In the genomic region with DNA sequence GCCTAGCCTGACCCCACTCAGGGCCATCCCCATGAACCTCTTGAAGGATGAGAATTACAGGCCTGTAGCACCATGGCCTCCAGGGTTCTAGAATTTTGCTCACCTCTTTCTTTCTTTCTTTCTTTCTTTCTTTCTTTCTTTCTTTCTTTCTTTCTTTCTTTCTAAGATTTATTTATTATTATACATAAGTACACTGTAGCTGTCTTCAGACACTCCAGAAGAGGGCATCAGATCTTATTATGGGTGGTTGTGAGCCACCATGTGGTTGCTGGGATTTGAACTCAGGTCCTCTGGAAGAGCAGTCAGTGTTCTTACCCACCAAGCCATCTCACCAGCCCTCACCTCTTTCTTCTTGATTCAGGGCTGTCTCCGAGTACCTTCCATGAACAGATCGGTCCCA, we compare ENCODE assay signal across 8 mouse cellular contexts. TPM values are rescaled to one million over a fixed set of nuclear protein-coding genes. Genes with fewer than 3 reads are reported as not detected.
DNase-seq lines count a peak whose midpoint lies in the region; ATAC-seq and TF ChIP-seq lines count a peak whose summit lies in the region.
"Not testable (repeated sequence)": the region's sequence is repeated elsewhere in the genome, so short reads cannot be mapped to it uniquely, and the experiment has no call there.

A gene (plus strand): TSS at position 301 of the 400 bp plus-strand sequence.

- peaks cover 11% of the 10 kb centered on the region for H3K4me1 ChIP-seq in embryonic facial prominence, embryonic 15.5 days
- H3K4me1 ChIP-seq in hindbrain, embryonic 10.5 days (replicated peaks) = peaks cover 21% of the 10 kb centered on the region
- H3K4me1 ChIP-seq in liver, embryonic 11.5 days (replicated peaks; ENCODE audit: control insufficient read depth, insufficient read depth, low read length) = peaks cover 21% of the 10 kb centered on the region
- H3K4me1 ChIP-seq in midbrain, embryonic 14.5 days (ENCODE audit: control insufficient read depth, insufficient read depth, low read length); thymus, adult 2 months (replicated peaks; ENCODE audit: control insufficient read depth, insufficient read depth, low read length): not testable (repeated sequence)

- H3K27ac ChIP-seq in embryonic facial prominence, embryonic 15.5 days (replicated peaks); layer of hippocampus, adult 2 months; liver, embryonic 11.5 days (ENCODE audit: low read depth, low read length); midbrain, embryonic 14.5 days (replicated peaks; ENCODE audit: low read depth, low read length); thymus, adult 2 months (ENCODE audit: control insufficient read depth, insufficient read depth, low read length): not testable (repeated sequence)
- peak within 1 kb of the TSS; percentile 77; the same call in 1 of the 2 replicates for H3K27ac ChIP-seq in hindbrain, embryonic 10.5 days

- H3K4me2 ChIP-seq in embryonic facial prominence, embryonic 15.5 days (replicated peaks) = not testable (repeated sequence)
- peak within 1 kb of the TSS; percentile 66 for H3K4me2 ChIP-seq in liver, embryonic 11.5 days
- H3K4me2 ChIP-seq in midbrain, embryonic 14.5 days (ENCODE audit: low read length) = peak within 1 kb of the TSS; percentile 51; the same call in 1 of the 2 replicates

- H3K27me3 ChIP-seq in embryonic facial prominence, embryonic 15.5 days; hindbrain, embryonic 10.5 days (ENCODE audit: insufficient read depth, poor library complexity, severe bottlenecking); liver, embryonic 11.5 days (replicated peaks; ENCODE audit: control insufficient read depth, insufficient read depth, low read length); midbrain, embryonic 14.5 days (ENCODE audit: control insufficient read depth, insufficient read depth, low read length); thymus, adult 2 months (ENCODE audit: control insufficient read depth, insufficient read depth, low read length): not testable (repeated sequence)

- H3K4me3 ChIP-seq in embryonic facial prominence, embryonic 15.5 days (replicated peaks); layer of hippocampus, adult 2 months; midbrain, embryonic 14.5 days (replicated peaks; ENCODE audit: low read depth, low read length); thymus, adult 2 months (ENCODE audit: control insufficient read depth, insufficient read depth, low read length): not testable (repeated sequence)
- peak within 1 kb of the TSS; percentile 51 for H3K4me3 ChIP-seq in hindbrain, embryonic 10.5 days
- H3K4me3 ChIP-seq in liver, embryonic 11.5 days (ENCODE audit: low read depth, low read length) = peak within 1 kb of the TSS; percentile 37; the same call in 1 of the 2 replicates

- TF ChIP-seq POLR2A in thymus, adult 2 months (IDR thresholded peaks at IDR 0.05; ENCODE audit: control insufficient read depth, extremely low read depth, insufficient read depth, low read length, poor library complexity) = not testable (repeated sequence)

- not testable (repeated sequence) for TF ChIP-seq CTCF in layer of hippocampus, adult 2 months (conservative IDR thresholded peaks at IDR 0.05); thymus, adult 2 months (IDR thresholded peaks at IDR 0.05; ENCODE audit: borderline replicate concordance, control insufficient read depth, extremely low read depth, insufficient read depth, low read length, poor library complexity)

- WGBS in embryonic facial prominence, embryonic 15.5 days = 93% methylated on average over 2 of the region's 2 CpGs
- 89% methylated on average over 2 of the region's 2 CpGs for WGBS in hindbrain, embryonic 10.5 days
- 81% methylated on average over 2 of the region's 2 CpGs for WGBS in liver, embryonic 11.5 days
- 91% methylated on average over 2 of the region's 2 CpGs for WGBS in midbrain, embryonic 14.5 days
- WGBS in thymus, adult 2 months = 94% methylated on average over 2 of the region's 2 CpGs

- not testable (repeated sequence) for DNase-seq in adrenal gland, adult 18-20 months (ENCODE audit: low spot score in 2 of 2); gastrocnemius, postnatal 4 days (ENCODE audit: low spot score in 2 of 2); hindbrain, embryonic 10.5 days (ENCODE audit: low spot score); layer of hippocampus, adult 2 months (ENCODE audit: low spot score in 2 of 2); liver, embryonic 11.5 days (ENCODE audit: low spot score); midbrain, embryonic 14.5 days; thymus, adult 2 months

- H3K36me3 ChIP-seq in embryonic facial prominence, embryonic 15.5 days; hindbrain, embryonic 10.5 days; liver, embryonic 11.5 days (ENCODE audit: control insufficient read depth, insufficient read depth, low read length); midbrain, embryonic 14.5 days (ENCODE audit: control insufficient read depth, insufficient read depth, low read length); thymus, adult 2 months (ENCODE audit: control insufficient read depth, insufficient read depth, low read length): not testable (repeated sequence)

- ATAC-seq in embryonic facial prominence, embryonic 15.5 days (ENCODE audit: insufficient number of reproducible peaks, low FRiP score, low TSS enrichment, low read depth); liver, embryonic 11.5 days (replicated peaks; ENCODE audit: low FRiP score); midbrain, embryonic 14.5 days (ENCODE audit: low FRiP score, low TSS enrichment): not testable (repeated sequence)

- not testable (repeated sequence) for H3K9ac ChIP-seq in embryonic facial prominence, embryonic 15.5 days; liver, embryonic 11.5 days (ENCODE audit: low read depth, low read length); midbrain, embryonic 14.5 days (replicated peaks; ENCODE audit: low read length)

- not testable (repeated sequence) for H3K9me3 ChIP-seq in embryonic facial prominence, embryonic 15.5 days (replicated peaks); hindbrain, embryonic 10.5 days; liver, embryonic 11.5 days (ENCODE audit: control insufficient read depth, low read length); midbrain, embryonic 14.5 days (ENCODE audit: control insufficient read depth, low read length)

RNA-seq across cellular contexts. Expression of the gene that starts here (rescaled TPM):
- total RNA-seq in adrenal gland, adult 18-20 months (2021) = 10 to 100 TPM; 19.4 to 27.0 TPM
- polyA plus RNA-seq in embryonic facial prominence, embryonic 15.5 days (2015; fragmentation: Nextera tagmentation; extraction: Ambion mirVana) = 96.6 and 97.9 TPM in 2 replicates
- total RNA-seq in gastrocnemius, postnatal 4 days (2021) = 100 to 1,000 TPM; 161 to 166 TPM
- 111 and 123 TPM in 2 replicates for polyA plus RNA-seq in hindbrain, embryonic 10.5 days (2016; fragmentation: Nextera tagmentation; extraction: Ambion mirVana)
- total RNA-seq in layer of hippocampus, adult 2 months (2021) = 100 to 1,000 TPM; 268 to 283 TPM
- 64.3 and 66.3 TPM in 2 replicates for polyA plus RNA-seq in liver, embryonic 11.5 days (2014; fragmentation: Nextera tagmentation; extraction: Ambion mirVana)
- polyA plus RNA-seq in midbrain, embryonic 14.5 days (2014; fragmentation: Nextera tagmentation; extraction: Ambion mirVana) = 122 and 134 TPM in 2 replicates
- 164 and 192 TPM in 2 replicates for polyA plus RNA-seq in thymus, adult 2 months (2012; rRNA removed)

Comparison
In these comparisons a context has a peak if more than half of its experiments do, and no peak if none do; other contexts are left out.
1. RNA of the gene that starts here (total RNA-seq): 268 to 283 TPM in layer of hippocampus, adult 2 months and 161 to 166 TPM in gastrocnemius, postnatal 4 days; 19.4 to 27.0 TPM in adrenal gland, adult 18-20 months; every median in the first group is over 4 times any median in the second.